Mouse (Mus musculus) CD4-positive, CD25-positive, alpha-beta regulatory T cell, adult 4 months (primary cell): ENCODE results near the gene Tmem87a. TPM values are rescaled to one million over a fixed set of nuclear protein-coding genes. Genes with fewer than 3 reads are reported as not detected.

Experiments used
- ATAC-seq: one replicate; pipeline ENCODE4 v1.8.0; 2017
- polyA plus RNA-seq, 2 experiments: library from polyadenylated mRNA; unstranded; fragments of 100-300 nt; shearing (Covaris generic); gene quantifications; one replicate each; pipeline ENCODE4 v1.2.1; 2017

Tmem87a gene
- polyA plus RNA-seq, 2 experiments from 2014 or later = 14.4 to 25.7 TPM

DNA sequence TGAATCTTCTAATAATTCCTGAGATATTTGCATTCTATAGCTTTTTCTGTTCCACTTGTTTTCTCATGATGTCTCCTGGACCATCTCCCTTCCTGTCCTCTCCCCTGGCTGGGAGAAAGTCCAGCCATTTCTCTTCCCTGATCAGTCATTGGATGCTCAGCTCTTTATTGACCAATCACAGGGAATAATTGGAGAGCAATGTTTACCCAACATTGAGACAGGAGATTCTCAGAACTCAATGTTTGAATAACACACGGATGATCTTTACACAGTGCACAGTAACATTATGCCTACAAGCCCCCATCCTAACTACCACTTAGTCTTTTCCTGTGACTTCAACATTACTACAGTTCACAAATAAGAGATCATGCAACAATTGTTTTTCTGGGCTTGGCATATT, 43.5 kb downstream of the Tmem87a start:
- ATAC-seq = no peak

DNA sequence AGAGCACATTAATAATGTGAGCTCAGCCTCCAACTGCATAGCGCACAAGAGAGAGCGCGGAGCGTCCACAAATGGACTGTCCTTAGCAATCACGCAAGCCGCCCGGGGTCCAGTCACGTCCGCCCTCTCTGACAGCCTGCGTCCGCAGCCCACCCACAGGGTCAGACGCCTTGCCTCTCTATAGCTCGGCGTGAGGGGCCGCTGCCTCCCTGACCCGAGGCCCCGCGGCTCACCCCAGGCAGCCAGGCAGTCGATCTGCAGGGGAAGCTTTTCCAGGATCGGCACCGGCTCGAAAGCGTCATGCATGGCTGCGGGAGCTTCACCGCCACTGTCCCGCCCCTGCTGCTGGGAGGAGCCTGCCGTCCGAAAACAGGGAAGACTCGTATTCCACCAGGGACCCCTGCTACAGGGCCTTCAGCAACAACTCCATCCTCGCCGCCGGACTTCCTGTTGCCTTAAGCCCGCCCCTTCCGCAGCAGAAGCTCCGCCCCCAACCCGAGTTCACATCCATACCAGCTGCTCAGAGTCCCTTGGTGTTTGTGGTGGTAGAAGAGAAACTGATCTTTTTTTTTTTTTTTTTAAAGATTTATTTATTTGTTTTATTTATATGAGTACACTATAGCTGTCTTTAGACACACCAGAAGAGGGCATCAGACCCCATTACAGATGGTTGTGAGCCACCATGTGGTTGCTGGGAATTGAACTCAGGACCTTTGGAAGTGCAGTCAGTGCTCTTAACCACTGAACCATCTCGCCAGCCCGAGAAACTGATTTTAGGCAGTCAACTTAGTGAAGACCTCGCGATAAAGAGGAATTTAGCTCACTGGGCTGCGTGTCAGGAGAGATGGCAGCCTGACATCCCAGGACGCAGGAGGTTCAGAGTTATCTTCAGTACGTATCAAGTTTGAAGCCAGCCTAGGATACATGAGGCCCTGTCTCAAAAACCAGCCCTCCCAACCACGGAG, 50.9 kb downstream of the Tmem87a start, which contains the start of gene Vps39:
TSS of gene Vps39 (minus strand) at position 456 of the 965 bp plus-strand sequence.
- peak; percentile 100 for ATAC-seq

DNA sequence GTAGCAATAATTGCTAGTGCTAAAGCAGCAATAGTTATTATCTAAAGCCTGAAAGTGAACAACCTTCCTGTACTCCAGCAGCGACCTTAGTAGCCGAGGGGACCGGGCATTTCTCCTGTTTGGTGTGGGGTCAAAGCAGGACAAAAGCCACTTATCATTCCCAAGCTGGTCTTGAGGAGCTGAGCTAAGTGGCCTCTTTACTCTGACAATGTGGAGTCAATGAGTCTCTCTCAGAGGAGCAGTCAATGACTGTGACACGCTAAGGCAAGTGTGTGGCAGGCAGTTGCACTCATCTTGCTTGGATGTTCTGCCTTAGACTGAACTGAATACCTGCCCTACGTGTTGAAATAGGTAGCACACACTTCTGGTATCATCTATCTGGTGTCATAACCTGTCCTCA, 52.6 kb downstream of the Tmem87a start:
- no peak for ATAC-seq

DNA sequence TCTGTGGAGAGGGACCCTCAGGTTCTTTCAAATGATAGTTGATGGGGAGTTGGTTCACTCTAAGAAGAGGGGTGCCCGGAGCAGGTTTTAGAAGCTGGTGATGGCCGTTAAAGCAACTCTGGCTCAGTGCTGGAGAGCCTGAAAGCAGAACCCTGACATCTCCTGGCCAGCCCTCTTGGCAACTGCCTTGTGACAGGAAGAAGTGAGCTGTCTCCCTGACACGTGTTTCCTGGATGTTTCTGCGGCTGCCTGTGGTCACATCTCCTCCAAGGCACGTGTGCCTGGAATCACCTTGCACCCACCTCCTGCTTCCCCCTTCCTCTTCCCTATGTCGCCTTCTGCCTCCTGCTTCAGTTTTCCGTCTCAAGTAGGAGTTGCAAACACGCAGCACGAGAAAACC, 55.8 kb downstream of the Tmem87a start:
- peak; percentile 36 for ATAC-seq

DNA sequence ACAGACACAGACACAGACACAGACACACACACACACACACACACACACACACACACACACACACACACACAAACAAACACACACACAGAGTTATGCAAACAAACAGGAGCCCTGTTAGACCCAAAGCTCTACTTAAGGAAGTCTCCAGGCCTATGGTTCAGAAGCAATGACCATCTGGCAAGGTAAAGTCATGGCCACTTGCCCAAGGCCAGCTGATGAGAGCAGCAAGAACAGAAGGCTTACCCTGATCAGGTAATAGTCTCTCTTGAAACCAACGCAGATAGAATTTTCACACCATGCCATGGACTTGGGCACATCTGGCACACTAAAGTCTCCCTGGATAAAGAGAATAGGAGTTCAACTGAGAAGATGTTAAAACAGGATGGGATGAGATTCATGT, 62.2 kb downstream of the Tmem87a start:
- ATAC-seq = no peak

DNA sequence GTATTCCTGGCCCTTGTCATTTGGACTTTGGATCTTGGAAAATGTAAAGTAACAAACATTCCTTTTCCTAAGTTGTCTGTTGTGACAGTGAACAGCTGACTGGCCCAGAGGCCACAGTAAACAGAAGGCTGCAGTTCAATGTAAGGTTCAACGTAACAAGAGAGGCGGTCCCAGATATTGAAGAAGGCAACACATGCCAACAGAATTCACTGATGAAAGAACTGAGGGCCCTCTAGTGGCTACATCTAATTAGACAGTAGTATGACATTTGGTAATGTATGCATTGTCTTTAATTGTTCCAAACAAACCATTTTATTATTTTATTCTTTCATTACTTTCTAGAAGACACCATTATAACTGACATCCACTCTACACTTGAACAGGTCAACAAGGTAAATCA, 66.0 kb downstream of the Tmem87a start:
- ATAC-seq = no peak

DNA sequence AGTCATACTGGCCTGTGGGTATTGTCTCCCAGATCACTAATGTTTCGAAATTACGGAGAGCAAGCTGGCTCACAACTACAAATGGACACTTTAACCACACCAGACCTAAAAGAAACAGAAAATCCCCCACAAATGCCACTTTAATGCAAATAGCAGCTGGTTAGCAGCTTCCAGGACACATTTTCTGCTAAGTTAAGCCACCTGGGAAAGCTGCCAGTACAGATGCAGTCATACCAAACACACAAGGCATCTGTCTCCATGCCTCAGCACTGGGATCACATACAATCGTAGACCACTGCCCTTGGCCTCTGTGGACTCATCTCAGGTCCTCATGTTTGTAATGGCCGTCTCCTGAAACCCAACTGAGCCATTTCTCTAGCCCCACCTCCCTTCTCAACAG, 72.3 kb downstream of the Tmem87a start:
- no peak for ATAC-seq

DNA sequence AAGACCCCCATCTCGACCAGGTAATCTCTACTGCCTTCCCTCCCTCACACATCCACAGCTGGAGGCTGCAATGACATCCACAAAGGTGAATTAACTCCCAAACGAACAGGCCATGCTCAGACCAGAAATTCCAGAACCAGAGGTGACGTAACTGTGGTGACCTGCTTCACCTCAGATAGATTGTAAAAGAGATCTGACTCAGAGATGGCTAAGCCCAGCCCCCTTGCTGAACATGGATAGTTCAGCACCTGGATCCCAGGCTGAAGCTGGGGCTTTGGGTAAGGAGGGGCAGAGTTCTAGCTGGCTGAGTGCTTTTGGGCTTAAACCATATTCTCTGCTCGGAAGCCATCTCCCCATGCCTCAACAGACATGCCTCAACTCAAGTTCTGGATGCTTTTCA, 88.8 kb downstream of the Tmem87a start:
- ATAC-seq = no peak

DNA sequence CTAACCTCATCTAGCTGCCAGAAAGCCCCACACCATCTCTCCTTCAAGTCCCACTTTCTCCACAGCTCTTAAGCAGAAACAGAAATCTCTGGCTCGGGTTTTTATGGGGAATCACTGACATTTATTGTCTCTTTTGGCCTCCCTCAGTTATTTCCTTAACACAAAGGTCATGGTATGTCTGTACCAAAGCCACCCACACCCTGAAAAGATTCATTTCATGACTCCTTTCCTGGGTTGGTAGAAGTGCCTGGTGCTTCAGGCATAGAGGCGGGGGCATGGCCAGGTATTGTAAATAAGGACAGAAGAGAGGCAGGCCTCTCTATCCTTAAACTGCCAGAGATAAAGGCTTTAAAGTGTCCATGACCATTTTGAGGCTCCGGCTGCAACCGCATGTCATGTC, 89.4 kb downstream of the Tmem87a start:
- no peak for ATAC-seq

DNA sequence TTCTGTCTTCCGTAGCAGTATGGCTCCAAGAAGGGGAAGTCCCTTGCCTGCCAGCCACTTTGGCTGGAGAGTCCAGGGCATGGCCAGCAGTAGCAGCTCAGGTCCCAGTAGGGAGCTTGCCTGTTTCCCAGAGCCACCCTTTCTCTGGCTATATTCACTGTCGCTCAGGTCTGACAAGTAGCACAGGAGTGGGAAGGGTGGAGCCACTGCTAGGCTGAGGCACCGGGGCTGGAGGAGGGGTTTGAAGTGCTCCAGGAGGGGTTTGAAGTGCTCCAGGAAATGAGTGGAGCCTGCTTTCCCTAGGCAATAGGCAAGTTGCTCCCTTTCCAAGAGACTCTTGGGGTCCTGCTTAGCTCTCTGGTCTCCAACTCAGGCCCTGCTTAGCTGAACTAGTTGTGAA, 89.9 kb downstream of the Tmem87a start, which contains the start of gene Pla2g4f:
TSS of gene Pla2g4f (minus strand) at position 190 of the 400 bp plus-strand sequence.
- no peak for ATAC-seq

DNA sequence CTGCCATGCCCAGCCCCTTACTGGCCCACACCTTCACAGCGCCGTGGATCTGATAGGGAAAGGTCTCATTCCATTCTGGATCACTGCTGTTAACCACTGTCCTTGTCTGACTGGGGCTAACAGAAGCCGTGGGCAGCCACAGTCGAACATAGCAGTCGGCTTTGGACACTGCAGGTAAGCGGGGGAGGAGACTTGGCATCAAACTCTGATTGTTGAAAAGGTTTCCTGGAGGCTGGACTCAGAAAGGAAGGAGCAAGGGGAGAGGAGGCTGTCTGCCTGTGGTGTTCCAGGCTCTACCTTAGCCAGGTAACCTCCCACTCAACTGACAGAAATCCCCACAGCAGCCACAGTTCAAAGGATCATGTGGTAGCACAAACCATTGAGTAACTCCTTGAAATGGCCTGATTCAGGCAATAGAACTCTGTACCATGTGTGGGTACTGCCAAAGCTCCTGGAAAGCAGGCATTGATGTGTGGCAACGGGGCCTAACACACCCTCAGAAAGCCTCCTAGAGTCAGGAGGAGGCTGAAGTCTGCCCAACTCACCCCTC, 91.6 kb downstream of the Tmem87a start:
- ATAC-seq = no peak

Other genes starting within 250 kb of the Tmem87a start
- 1 to 10 TPM; 6.6 to 8.5 TPM for gene Ehd4, start 249.5 kb downstream of the Tmem87a start, polyA plus RNA-seq
- gene Pla2g4e, start 158.8 kb downstream of the Tmem87a start, polyA plus RNA-seq = not detected
- gene Pla2g4d, start 114.9 kb downstream of the Tmem87a start, polyA plus RNA-seq = not detected
- 1 to 10 TPM; 2.3 to 3.3 TPM for gene Pla2g4f, start 89.9 kb downstream of the Tmem87a start, polyA plus RNA-seq
- gene Vps39, start 51.0 kb downstream of the Tmem87a start, polyA plus RNA-seq = 10 to 100 TPM; 32.2 to 36.4 TPM
- 10 to 100 TPM; 21.0 to 25.8 TPM for gene Ganc, start 217 bp downstream of the Tmem87a start, polyA plus RNA-seq
- gene Capn3, start 51.9 kb upstream of the Tmem87a start, polyA plus RNA-seq = 10 to 100 TPM; 59.3 to 94.3 TPM
- 10 to 100 TPM; 20.9 to 26.0 TPM for gene Zfp106, start 159.7 kb upstream of the Tmem87a start, polyA plus RNA-seq
- gene Snap23, start 163.6 kb upstream of the Tmem87a start, polyA plus RNA-seq = 10 to 100 TPM; 51.9 to 61.8 TPM
- gene Haus2, start 205.3 kb upstream of the Tmem87a start, polyA plus RNA-seq = 10 to 100 TPM; 14.1 to 22.1 TPM
- gene Lrrc57, start 205.4 kb upstream of the Tmem87a start, polyA plus RNA-seq = 10 to 100 TPM; 33.0 to 37.2 TPM
- under 1 TPM; 0.48 to 0.59 TPM for gene Stard9, start 225.0 kb upstream of the Tmem87a start, polyA plus RNA-seq